Mouse (Mus musculus): ENCODE data around the gene Kcnma1. TPM values are rescaled to one million over a fixed set of nuclear protein-coding genes. Genes with fewer than 3 reads are reported as not detected.
A peak's percentile ranks its signal among the peaks of the same experiment; 100 is the strongest.

Gene Kcnma1
- polyA plus RNA-seq, 1 experiment from 2014 or later = 1.1 TPM

DNA sequence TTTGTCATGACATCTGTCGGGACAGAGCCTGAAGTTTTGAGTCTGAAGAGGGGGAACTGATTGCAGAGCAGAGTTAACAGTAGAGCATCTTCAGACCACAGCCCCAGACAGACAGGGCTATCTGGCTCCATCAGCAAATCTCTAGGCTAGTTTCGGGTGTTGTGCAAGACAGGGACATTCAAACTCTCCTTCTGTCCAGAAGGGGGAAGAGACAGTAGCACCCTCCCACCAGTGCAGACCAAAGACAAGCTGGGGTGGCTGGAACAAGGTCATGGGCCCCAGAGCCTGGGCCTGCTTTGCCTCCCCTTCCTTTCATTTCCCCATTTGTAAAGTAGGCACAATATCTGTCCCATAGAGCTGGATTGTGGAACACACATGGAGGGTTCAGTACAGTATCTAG is 189.4 kb downstream of the Kcnma1 start:
- Histone ChIP-seq H3K4me2 (no peak overlapping the region), H3K27me3 (ENCODE audit: control insufficient read depth, insufficient read depth, low read length) (no peaks in the 10 kb centered on the region), H3K9ac (ENCODE audit: low read length) (no peak overlapping the region), H3K4me1 (ENCODE audit: control insufficient read depth, insufficient read depth, low read length) (no peaks in the 10 kb centered on the region), H3K27ac (ENCODE audit: low read depth, low read length) (no peak overlapping the region), H3K36me3 (ENCODE audit: control insufficient read depth, insufficient read depth, low read length) (no peaks in the 10 kb centered on the region), H3K9me3 (ENCODE audit: control insufficient read depth, low read length) (no peaks in the 10 kb centered on the region), H3K4me3 (ENCODE audit: low read depth, low read length) (no peak overlapping the region)
- DNase-seq (ENCODE audit: low spot score, missing footprints) = no peak
- ATAC-seq (ENCODE audit: low FRiP score) = no peak
- WGBS = 84% methylated on average over 2 of the region's 2 CpGs

DNA sequence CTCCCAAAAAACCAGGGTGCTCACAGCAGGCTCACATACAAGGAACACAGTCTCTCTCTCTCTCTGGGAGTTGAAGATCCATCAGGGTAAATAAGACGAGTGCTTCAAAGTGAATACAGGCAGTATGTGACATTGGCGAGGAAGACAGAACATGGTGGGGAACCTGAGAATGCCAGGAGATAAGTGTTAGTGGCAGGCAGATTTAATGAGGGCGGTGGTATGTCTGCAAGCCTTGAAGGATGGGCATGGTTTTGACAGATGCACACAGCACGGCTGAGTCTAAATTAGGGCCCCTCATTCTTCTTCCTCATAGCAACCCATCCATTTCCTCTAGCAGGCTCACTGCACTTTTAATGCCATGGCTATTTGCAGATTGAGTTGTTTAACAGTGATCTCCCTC is 190.0 kb downstream of the Kcnma1 start:
- Histone ChIP-seq H3K9me3 (ENCODE audit: control insufficient read depth, low read length) (no peaks in the 10 kb centered on the region), H3K9ac (ENCODE audit: low read length) (no peak overlapping the region), H3K4me2 (no peak overlapping the region), H3K27ac (ENCODE audit: low read depth, low read length) (no peak overlapping the region), H3K4me3 (ENCODE audit: low read depth, low read length) (no peak overlapping the region), H3K36me3 (ENCODE audit: control insufficient read depth, insufficient read depth, low read length) (no peaks in the 10 kb centered on the region), H3K4me1 (ENCODE audit: control insufficient read depth, insufficient read depth, low read length) (no peaks in the 10 kb centered on the region), H3K27me3 (ENCODE audit: control insufficient read depth, insufficient read depth, low read length) (no peaks in the 10 kb centered on the region)
- no peak for DNase-seq (ENCODE audit: low spot score, missing footprints)
- WGBS = 82% methylated on average over 4 of the region's 4 CpGs
- no peak for ATAC-seq (ENCODE audit: low FRiP score)

DNA sequence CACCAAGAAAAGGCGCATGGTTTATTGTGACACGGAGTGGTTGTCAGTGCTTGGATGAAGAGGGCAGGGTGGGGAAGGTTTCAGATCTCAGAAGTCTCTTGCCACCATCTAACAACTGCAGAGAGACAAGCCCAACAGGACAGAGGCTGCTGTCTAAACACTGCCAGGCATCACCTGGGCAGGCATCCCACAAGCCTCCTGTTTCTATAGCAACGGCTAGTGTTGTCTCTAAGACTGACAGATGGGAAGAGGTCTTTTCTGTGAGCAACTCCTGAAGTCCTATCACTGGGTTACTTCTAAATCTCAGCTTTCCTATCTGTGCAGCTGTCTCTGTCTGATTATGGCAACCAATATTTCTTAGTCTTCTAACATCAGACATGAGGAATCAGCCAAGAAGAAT is 196.7 kb downstream of the Kcnma1 start:
- Histone ChIP-seq H3K4me3 (ENCODE audit: low read depth, low read length) (no peak overlapping the region), H3K27ac (ENCODE audit: low read depth, low read length) (no peak overlapping the region), H3K36me3 (ENCODE audit: control insufficient read depth, insufficient read depth, low read length) (no peaks in the 10 kb centered on the region), H3K4me1 (ENCODE audit: control insufficient read depth, insufficient read depth, low read length) (no peaks in the 10 kb centered on the region), H3K4me2 (no peak overlapping the region), H3K9ac (ENCODE audit: low read length) (no peak overlapping the region), H3K9me3 (ENCODE audit: control insufficient read depth, low read length) (no peaks in the 10 kb centered on the region), H3K27me3 (ENCODE audit: control insufficient read depth, insufficient read depth, low read length) (no peaks in the 10 kb centered on the region)
- WGBS = 92% methylated on average over 3 of the region's 3 CpGs
- ATAC-seq (ENCODE audit: low FRiP score) = no peak
- DNase-seq (ENCODE audit: low spot score, missing footprints) = no peak

DNA sequence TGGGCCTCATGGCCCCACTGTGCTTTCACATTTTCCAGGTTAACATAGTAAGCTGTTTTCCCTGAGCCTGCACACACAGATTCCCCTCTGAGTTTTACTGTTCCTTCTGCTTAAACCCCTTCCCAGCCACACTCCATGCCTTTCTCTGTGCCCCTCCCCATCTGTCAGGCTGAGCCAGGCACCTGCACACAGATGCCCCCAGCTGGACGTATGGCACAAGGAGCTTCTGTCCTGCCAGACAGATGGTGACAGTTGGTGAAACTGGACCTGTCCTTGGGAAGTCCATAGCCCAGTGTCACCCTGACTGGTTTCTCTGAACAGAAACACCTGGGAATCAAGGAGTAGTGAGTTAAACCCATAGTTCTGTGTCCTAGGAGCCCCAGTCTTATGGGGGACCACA is 204.2 kb downstream of the Kcnma1 start:
- H3K9ac ChIP-seq (ENCODE audit: low read length) = no peak overlapping the region
- no peaks in the 10 kb centered on the region for H3K4me1 ChIP-seq (ENCODE audit: control insufficient read depth, insufficient read depth, low read length)
- H3K27ac ChIP-seq (ENCODE audit: low read depth, low read length) = no peak overlapping the region
- 54% methylated on average over 1 of the region's 1 CpGs for WGBS
- ATAC-seq (ENCODE audit: low FRiP score) (no peak), DNase-seq (ENCODE audit: low spot score, missing footprints) (peak; percentile 62)
- H3K4me3 ChIP-seq (ENCODE audit: low read depth, low read length) = no peak overlapping the region
- no peaks in the 10 kb centered on the region for H3K27me3 ChIP-seq (ENCODE audit: control insufficient read depth, insufficient read depth, low read length)
- H3K36me3 ChIP-seq (ENCODE audit: control insufficient read depth, insufficient read depth, low read length) = no peaks in the 10 kb centered on the region
- H3K9me3 ChIP-seq (ENCODE audit: control insufficient read depth, low read length) = no peaks in the 10 kb centered on the region
- H3K4me2 ChIP-seq = no peak overlapping the region

DNA sequence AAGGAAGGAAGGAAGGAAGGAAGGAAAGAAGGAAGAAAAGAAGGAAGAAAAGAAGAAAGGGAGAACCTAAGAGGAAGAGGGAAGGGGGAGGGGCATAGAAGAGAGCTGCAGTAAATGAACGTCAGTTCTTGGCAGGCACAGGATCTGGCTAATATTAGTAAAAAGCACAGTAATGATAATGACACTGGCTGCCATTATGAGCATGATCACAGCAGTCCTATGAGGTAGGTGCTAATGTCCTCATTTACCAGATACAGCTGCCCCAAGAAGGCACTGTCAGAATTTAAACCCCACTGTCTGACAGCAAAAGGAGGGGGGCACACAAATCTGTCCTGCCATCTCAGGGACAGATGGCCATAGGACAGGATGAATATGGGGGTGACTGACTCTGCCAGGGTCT is 205.2 kb downstream of the Kcnma1 start:
- no peaks in the 10 kb centered on the region for H3K27me3 ChIP-seq (ENCODE audit: control insufficient read depth, insufficient read depth, low read length)
- 77% methylated on average over 1 of the region's 1 CpGs for WGBS
- DNase-seq (ENCODE audit: low spot score, missing footprints) (no peak), ATAC-seq (ENCODE audit: low FRiP score) (no peak)
- H3K4me2 ChIP-seq = no peak overlapping the region
- H3K9ac ChIP-seq (ENCODE audit: low read length) = no peak overlapping the region
- no peaks in the 10 kb centered on the region for H3K4me1 ChIP-seq (ENCODE audit: control insufficient read depth, insufficient read depth, low read length)
- H3K36me3 ChIP-seq (ENCODE audit: control insufficient read depth, insufficient read depth, low read length) = no peaks in the 10 kb centered on the region
- H3K9me3 ChIP-seq (ENCODE audit: control insufficient read depth, low read length) = no peaks in the 10 kb centered on the region
- H3K4me3 ChIP-seq (ENCODE audit: low read depth, low read length) = no peak overlapping the region
- H3K27ac ChIP-seq (ENCODE audit: low read depth, low read length) = no peak overlapping the region

DNA sequence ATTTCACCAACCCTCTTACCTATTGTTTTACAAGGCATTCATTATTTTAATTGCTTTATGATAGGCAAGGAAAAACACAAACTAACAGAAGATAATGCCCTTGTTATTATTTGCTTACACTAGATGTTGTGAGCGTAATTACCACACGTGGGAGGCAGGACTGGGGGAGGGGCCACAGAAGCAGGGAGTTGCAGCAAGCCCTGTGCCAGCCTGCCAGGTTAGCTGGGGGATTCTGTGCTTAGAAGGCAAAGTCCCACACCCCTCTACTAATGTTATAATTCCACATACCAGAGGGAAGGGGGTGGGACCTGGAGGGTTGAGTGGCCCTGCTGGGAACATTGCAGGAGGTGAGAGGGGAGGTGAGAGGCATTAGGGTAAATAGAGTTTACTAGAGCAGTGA is 207.9 kb downstream of the Kcnma1 start:
- ATAC-seq (ENCODE audit: low FRiP score) (no peak), DNase-seq (ENCODE audit: low spot score, missing footprints) (no peak)
- H3K9ac ChIP-seq (ENCODE audit: low read length) = no peak overlapping the region
- H3K4me1 ChIP-seq (ENCODE audit: control insufficient read depth, insufficient read depth, low read length) = no peaks in the 10 kb centered on the region
- no peak overlapping the region for H3K4me2 ChIP-seq
- H3K4me3 ChIP-seq (ENCODE audit: low read depth, low read length) = no peak overlapping the region
- no peaks in the 10 kb centered on the region for H3K9me3 ChIP-seq (ENCODE audit: control insufficient read depth, low read length)
- H3K27ac ChIP-seq (ENCODE audit: low read depth, low read length) = no peak overlapping the region
- H3K27me3 ChIP-seq (ENCODE audit: control insufficient read depth, insufficient read depth, low read length) = no peaks in the 10 kb centered on the region
- WGBS = 54% methylated on average over 2 of the region's 2 CpGs
- no peaks in the 10 kb centered on the region for H3K36me3 ChIP-seq (ENCODE audit: control insufficient read depth, insufficient read depth, low read length)

DNA sequence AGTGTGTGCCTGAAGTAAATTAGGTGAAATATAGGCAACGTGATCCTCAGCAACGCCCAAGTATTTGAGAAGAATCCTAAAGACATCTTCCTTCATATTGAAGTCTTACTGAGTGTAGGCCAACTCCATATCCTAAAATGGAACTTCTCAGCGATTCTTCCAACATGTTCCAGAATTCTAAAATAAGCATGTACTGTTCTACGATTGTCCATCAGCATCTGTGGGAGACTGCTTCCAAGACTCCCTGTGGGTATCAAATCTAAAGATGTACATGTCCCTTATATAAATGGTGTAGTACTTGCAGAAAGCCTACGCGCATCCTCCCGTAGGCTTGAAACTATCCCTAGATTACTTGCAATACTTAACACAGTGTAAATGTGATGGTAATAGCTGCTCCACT is 217.4 kb downstream of the Kcnma1 start:
- Histone ChIP-seq H3K4me2 (no peak overlapping the region), H3K9me3 (ENCODE audit: control insufficient read depth, low read length) (no peaks in the 10 kb centered on the region), H3K27ac (ENCODE audit: low read depth, low read length) (no peak overlapping the region), H3K4me1 (ENCODE audit: control insufficient read depth, insufficient read depth, low read length) (no peaks in the 10 kb centered on the region), H3K27me3 (ENCODE audit: control insufficient read depth, insufficient read depth, low read length) (no peaks in the 10 kb centered on the region), H3K9ac (ENCODE audit: low read length) (no peak overlapping the region), H3K36me3 (ENCODE audit: control insufficient read depth, insufficient read depth, low read length) (no peaks in the 10 kb centered on the region), H3K4me3 (ENCODE audit: low read depth, low read length) (no peak overlapping the region)
- 92% methylated on average over 7 of the region's 7 CpGs for WGBS
- ATAC-seq (ENCODE audit: low FRiP score) = no peak
- no peak for DNase-seq (ENCODE audit: low spot score, missing footprints)

DNA sequence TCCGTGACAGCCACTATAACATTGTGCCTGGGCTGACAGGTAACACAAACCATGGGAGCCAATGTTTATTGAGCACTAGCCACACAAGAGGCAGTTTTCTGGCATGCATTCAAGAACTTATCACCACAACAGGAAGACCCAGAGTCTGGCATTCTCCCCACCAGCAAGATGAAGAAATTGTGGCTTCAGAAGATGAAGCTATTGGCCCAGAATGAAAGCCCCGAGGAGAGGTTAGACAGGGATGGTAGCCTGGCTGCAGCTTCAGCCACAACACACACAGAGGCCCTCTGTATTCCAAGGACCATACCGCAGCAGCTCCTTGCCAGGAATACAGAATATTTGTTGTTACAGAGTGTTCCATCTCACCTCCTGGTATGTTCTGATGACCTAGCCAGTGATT is 221.6 kb downstream of the Kcnma1 start:
- 89% methylated on average over 3 of the region's 3 CpGs for WGBS
- H3K4me1 ChIP-seq (ENCODE audit: control insufficient read depth, insufficient read depth, low read length) = no peaks in the 10 kb centered on the region
- H3K27me3 ChIP-seq (ENCODE audit: control insufficient read depth, insufficient read depth, low read length) = no peaks in the 10 kb centered on the region
- no peak overlapping the region for H3K27ac ChIP-seq (ENCODE audit: low read depth, low read length)
- H3K4me3 ChIP-seq (ENCODE audit: low read depth, low read length) = no peak overlapping the region
- no peak overlapping the region for H3K9ac ChIP-seq (ENCODE audit: low read length)
- no peaks in the 10 kb centered on the region for H3K9me3 ChIP-seq (ENCODE audit: control insufficient read depth, low read length)
- DNase-seq (ENCODE audit: low spot score, missing footprints) (no peak), ATAC-seq (ENCODE audit: low FRiP score) (no peak)
- H3K4me2 ChIP-seq = no peak overlapping the region
- no peaks in the 10 kb centered on the region for H3K36me3 ChIP-seq (ENCODE audit: control insufficient read depth, insufficient read depth, low read length)

DNA sequence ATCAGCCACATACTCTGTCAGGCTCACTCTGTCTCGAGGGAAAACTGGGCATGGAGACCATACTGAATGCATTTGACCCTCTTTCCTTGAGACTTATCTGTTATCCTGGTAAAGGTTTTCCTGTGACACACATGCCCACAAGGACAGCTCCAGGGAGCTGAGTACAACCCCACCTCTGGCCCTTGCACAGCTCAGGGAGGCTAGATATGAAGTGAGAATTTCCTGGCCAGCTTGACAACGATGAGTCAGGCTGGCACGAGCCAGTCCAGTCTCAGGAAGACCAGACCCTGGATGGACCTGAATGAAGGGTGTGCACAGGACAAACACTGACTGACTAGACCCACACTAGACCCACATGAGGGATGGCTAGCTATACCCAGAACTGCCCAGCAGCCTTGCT is 222.2 kb downstream of the Kcnma1 start:
- no peak for ATAC-seq (ENCODE audit: low FRiP score)
- no peak for DNase-seq (ENCODE audit: low spot score, missing footprints)
- no peak overlapping the region for H3K4me2 ChIP-seq
- H3K27ac ChIP-seq (ENCODE audit: low read depth, low read length) = no peak overlapping the region
- no peaks in the 10 kb centered on the region for H3K9me3 ChIP-seq (ENCODE audit: control insufficient read depth, low read length)
- no peak overlapping the region for H3K4me3 ChIP-seq (ENCODE audit: low read depth, low read length)
- 67% methylated on average over 3 of the region's 3 CpGs for WGBS
- H3K36me3 ChIP-seq (ENCODE audit: control insufficient read depth, insufficient read depth, low read length) = no peaks in the 10 kb centered on the region
- no peak overlapping the region for H3K9ac ChIP-seq (ENCODE audit: low read length)
- H3K4me1 ChIP-seq (ENCODE audit: control insufficient read depth, insufficient read depth, low read length) = no peaks in the 10 kb centered on the region
- H3K27me3 ChIP-seq (ENCODE audit: control insufficient read depth, insufficient read depth, low read length) = no peaks in the 10 kb centered on the region

DNA sequence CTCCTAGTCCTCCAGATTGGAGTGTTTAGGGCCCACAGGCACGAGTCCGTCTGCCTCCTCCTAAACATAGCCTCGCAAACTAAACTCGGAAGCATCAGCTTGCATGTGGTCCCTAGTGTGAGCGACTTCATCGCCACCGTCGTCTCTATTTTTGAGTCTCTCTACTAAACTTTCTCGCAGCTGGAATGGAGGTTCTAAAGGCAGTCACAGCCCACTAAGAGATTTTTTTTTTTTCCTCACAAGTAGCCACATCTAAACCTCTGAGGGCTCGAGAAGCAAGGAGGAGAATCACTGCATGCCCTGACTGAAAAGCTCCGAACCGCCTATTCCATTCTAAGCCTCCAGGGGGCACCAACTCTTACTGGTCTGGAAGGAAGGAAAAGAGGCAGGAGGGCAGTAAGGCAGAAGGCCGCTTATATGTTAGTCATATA is 223.0 kb downstream of the Kcnma1 start:
- WGBS = 54% methylated on average over 13 of the region's 13 CpGs
- H3K27ac ChIP-seq (ENCODE audit: low read depth, low read length) = no peak overlapping the region
- no peaks in the 10 kb centered on the region for H3K27me3 ChIP-seq (ENCODE audit: control insufficient read depth, insufficient read depth, low read length)
- no peaks in the 10 kb centered on the region for H3K9me3 ChIP-seq (ENCODE audit: control insufficient read depth, low read length)
- H3K4me3 ChIP-seq (ENCODE audit: low read depth, low read length) = no peak overlapping the region
- no peaks in the 10 kb centered on the region for H3K36me3 ChIP-seq (ENCODE audit: control insufficient read depth, insufficient read depth, low read length)
- no peak for ATAC-seq (ENCODE audit: low FRiP score)
- no peaks in the 10 kb centered on the region for H3K4me1 ChIP-seq (ENCODE audit: control insufficient read depth, insufficient read depth, low read length)
- no peak overlapping the region for H3K4me2 ChIP-seq
- peak; percentile 96 for DNase-seq (ENCODE audit: low spot score, missing footprints)
- no peak overlapping the region for H3K9ac ChIP-seq (ENCODE audit: low read length)

Data from midbrain, embryonic 11.5 days (tissue).